Mouse (Mus musculus): ENCODE measurements around the gene Naaa.
A peak's percentile ranks its signal among the peaks of the same experiment; 100 is the strongest.

Naaa gene

DNA sequence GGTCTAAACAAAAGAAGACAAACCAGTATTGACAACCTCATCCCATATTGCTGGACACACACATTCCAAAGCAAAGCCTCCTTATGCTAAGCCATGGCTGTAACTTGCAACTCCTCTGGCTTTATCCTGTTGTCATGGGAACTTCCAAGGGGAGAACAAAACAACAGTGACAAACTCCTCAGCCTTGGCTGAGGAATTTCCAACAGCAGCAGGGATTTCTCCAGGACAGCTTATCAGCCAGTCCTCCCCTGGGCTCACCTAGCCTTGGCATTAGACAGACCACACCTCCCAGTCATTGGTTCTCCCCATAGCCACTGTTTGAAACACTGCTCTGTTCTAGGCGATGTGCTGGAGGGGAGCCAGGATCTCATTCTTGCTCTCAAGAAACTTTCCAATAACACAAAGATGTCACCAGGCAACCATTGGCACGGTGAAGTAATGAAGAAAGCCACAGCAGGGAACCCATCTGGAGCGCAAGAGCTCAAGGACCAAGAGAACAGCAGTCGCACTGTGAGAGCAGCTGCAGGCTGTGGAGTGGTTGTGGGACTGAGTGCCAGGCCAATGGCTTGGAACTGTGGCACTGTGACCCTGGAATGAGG lies 14.1 kb downstream of the Naaa start:
- no peak for DNase-seq (ENCODE audit: low read depth)

DNA sequence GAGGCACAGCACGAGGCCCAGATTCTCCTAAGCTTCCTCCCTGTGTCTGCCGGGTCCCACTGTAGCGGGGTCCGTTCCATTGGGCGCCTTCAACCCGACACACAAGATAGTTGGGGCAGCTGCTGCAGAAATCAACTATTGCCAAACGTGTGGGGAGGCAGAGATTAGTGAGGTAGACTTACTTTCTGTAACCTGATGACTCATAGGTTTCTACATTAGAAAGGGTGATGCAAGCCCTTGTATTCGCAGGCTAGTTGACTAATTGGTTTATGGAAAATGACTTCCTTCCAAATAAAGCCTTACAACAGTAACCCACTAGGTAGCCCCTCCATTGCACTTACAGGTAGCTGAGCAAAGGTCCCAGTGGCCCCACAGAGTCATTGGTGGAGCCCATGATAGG lies 15.3 kb downstream of the Naaa start:
- no peak for DNase-seq (ENCODE audit: low read depth)

DNA sequence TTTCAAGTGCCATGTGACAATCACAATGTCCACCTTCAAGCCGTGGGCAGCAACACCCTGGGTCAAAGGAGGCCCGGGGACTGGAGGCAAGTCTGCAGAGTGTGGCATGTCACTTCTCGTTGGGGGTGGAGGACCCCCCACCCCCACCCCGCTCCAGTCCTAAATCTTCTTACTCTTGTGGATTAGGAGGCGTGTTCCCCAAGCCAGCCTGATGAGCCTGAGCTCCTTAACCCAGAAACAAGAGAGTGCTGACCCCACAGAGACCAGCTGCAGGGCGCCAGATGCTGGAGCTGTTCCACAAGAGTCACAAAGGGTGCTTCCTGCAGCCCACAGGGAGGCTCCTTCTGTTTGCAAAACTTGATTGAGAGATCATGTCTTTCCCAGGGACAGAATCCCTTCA lies 21.8 kb downstream of the Naaa start, which contains the start of gene Ppef2:
Gene Ppef2 (minus strand): TSS at position 61 of the 400 bp plus-strand sequence.
- no peak for DNase-seq (ENCODE audit: low read depth)

DNA sequence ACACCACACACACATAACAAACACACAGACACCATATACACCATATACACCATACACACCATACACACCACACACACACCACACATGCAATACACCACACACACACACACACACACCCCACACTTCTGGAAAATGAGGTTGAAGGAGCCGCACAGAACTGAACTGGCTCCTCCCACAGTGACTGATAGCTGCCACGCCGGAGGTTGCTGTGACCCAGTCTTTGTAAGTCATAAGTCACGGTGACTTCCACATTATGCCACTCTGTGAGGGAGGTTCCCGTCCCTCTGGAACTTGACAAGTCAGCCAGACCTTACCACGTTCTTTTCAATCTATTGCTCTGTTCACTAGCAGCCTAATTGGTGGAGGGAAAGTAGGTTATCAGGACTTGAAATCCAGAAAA lies 23.5 kb downstream of the Naaa start:
- no peak for DNase-seq (ENCODE audit: low read depth)

DNA sequence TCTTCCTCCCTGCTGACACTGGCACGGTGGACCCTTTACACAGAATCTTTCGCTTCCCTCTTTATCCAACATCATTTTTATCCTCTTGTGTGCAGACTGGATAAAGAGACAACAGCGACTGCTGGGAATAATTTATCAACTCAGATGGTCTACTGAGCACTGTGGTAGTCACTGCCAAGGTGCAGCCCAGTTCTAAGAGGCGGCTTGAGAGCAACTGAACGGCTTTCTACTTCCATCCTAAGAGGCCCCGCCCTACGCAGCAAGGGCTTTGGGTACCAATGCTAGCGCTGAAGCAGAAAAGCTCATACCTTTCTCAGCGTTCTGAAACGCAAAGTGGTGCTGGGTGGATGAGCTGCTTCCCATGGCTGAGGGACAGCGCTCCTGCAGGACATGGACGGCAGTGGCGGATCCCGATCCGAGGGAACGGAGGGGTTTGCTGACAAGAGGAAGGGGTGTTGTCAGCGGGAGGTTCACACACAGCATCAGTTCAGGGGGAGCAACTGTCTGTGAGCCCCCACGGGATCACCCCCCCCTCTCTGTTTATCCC lies 25.1 kb downstream of the Naaa start:
- DNase-seq (ENCODE audit: low read depth) = no peak

DNA sequence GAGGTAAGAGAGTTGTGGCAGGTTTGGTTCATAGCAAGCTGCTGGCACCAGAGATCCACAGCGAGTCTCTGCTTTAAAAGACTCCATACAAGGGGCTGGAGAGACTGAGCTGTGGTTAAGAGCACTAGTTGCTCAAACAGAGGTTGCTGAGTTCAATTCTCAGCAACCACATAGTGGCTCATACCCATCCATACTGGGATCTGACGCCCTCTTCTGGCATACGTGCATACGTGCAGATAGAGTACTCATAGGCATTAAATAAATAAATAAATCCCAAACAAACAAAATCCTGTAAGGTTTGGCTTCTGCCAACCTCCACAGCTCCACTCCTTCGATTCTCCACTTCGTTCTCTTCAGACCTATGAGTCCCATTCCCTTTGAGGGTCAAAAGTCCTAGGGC lies 25.9 kb downstream of the Naaa start:
- peak; percentile 21 for DNase-seq (ENCODE audit: low read depth)

DNA sequence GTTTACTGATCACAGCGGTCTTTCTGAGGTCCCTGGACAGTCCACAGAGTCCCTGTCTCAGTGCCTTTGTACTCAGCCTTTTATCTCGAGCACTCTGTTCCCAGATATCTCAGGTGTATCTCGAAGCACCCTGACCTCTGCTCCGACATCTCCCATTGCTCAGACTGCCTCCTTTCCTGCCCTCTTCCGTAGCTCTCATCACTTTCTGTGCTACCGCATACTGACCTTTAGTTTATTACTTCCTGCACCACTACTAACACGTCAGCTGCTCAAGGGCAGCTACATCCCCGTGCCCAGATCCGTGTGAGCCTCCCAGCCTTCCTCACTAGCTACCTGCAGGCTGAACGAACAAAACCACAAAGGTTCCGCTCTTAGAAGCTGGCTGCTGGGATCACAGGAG lies 29.4 kb downstream of the Naaa start:
- no peak for DNase-seq (ENCODE audit: low read depth)

DNA sequence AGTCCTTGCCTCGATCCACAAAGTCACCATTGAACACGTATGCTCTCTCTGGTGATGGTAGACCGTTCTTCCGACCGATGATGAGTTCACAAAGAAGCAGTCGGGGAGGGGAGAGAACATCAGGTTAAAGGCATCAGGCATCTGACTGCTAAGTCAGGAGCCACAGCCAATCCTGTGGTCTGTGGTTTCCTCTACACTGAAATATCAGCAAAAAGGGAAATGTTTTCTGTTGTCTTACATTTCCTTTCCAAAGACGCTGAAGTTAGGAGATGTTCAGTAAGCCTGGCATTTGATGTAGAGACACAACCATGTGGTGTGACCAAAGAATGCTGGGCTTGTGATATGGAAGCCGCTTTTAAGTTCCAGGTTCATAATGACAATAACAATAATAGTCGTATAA lies 32.5 kb downstream of the Naaa start:
- peak; percentile 80 for DNase-seq (ENCODE audit: low read depth)

DNA sequence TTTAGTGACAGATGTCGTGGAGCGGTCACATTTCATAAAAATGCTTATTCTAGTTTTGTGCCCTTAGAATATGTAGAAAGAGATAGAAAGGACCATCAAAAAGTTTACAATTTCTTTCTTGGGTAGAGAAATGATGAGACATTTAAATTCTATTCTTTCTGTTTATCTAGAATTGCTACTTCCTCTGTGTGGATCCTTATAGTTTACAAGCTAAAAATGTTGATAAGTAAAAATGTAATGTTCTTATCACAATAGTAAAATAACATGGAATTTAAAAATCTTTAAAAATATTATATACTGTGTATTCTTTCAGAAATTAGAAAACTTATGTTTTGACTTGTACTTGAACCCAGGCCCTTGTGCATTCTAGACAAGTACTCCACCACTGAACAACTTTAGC lies 33.1 kb downstream of the Naaa start:
- no peak for DNase-seq (ENCODE audit: low read depth)

DNA sequence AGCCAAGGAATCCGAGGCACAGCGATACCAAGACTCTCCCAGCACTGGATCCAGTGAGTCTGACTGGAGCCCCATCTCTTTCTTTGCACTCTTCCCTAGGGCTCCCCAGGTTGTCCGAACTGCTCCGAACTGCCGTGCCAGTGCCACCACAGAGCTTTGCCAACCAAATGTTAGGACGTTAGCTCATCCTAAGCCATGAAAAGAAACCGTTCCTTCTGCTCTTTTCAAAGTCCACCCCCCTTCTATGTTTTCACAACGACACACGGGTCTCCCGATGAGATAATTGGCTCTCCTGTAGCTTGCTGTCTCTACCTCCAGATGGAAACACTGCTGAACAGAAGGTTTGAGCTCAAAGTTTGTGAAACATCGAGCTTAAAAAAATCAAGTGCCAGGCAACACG lies 37.2 kb downstream of the Naaa start:
- no peak for DNase-seq (ENCODE audit: low read depth)

DNA sequence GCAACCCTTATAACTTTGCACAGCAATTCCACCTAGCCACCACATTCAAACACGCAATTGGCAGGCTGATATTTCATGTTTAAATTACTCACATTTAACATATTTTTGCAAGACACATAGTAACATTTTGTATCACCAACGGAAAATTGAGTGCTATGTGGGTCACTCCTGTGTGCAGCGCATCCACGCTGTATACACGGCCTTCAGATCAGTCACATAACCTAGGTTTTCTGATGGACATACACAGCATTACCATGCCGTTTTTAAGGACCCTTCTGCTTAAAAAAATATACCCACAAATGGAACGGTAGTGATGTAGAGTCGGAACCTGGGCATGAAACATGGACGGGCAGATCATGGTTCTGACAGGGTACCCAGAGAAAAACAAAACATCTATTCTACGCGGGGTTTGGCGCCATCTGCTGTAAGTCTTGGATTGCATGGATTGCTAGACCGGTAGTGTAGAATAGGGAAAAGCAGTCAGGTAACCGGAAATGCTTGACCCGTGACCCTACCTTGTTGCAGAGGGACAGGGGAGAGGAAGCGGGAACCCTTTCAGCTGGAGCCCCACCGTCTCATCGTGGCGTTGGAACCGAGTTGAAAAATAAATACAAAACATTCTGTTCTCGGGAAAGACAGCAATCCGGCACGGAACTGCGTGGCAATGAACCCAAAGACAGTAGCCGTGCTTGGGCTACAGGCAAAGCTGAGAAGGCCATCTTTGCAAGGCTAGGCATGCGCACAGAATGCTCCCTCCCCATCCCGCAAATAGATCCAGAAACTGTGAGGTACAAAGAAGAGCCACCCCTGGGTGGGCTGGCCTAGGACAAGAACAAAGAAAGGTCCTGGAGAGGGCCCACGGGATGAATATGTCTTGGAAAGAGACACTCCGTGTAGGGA lies 38.4 kb downstream of the Naaa start:
- peak; percentile 67 for DNase-seq (ENCODE audit: low read depth)

DNA sequence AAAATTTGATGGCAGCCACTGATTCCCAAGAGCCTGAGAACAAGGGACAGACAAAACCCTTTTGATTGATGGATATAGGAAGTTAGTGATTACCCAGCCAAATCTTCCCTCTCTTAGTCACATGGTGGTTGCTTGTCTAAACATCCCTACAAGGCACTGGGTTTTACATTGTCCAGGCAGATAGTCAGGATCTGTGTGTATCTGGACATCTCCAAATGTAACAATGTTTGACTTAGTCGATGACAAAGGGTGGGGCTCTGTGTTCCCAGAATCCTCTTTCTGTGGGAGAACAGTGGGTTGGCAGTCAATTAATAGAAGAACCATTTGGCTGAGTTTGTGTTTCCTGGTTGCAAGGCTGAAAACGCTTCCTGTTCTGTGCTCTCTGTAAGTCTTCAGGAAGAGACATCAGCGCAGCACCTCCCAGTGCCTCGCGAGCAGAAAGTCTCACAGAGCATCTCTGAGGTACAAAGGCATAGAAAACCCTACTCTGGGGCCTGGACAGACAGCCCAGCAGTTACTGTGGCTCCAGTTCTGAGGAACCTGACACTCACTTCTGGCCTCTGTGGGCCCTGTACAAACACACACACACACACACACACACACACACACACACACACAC lies 42.9 kb downstream of the Naaa start:
- DNase-seq (ENCODE audit: low read depth) = peak; percentile 67

DNA sequence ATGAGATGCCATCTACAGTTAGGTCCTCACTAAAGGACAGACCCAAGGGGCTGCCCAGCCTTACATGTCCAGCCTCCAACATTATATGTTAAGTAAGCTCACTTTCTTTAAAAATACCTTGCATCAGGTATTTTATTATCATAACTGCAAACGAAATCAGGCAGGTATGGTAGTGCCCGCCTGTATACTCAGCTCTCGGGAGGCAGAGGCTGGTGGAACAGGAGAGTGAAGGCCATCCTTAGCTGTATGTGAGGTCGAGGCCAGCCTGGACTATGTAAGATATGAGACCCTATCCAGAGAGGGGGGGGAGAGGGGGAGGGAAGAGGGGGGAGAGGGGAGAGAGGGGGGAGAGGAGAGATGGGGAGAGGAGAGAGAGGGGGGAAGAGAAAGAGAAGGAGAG lies 44.6 kb downstream of the Naaa start:
- DNase-seq (ENCODE audit: low read depth) = no peak

DNA sequence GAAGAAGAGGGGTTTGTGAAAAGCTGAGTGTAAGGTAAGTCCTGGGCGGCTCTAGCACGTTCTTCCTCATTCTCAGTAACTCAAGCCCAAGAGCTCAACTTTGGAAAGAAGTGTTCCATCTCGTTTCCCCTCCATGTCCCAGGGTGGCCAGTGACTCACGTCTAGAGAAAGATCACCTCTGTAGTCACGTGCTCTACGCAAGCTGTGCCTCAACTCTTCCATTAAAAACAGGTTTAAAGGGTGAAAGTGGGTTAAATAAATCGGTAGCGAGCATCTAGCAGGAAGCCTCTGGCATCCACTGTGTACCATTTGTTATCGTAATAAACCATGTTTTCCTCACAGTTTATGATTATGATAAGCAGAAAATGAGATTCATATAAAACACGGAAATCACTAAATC lies 46.1 kb downstream of the Naaa start:
- DNase-seq (ENCODE audit: low read depth) = no peak

DNA sequence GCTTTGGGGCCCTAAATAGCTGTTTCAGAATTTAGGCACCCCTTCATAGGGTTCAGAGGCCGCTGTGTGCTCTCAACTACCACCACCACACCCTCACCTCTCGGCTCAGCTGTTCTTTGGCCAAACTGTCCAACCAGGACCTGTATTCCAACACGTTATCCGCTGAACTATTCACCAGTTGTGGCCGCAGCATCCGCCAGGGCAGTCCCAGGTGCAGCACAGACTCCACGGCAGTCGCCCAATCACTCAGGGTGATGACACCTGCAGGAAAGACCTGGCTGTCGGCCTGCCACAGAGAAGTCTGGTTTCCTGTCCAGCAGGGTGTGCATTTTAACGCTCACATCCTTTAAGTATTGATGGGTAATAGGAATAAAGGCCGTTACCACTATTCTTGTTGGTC lies 47.7 kb downstream of the Naaa start:
- DNase-seq (ENCODE audit: low read depth) = no peak

DNA sequence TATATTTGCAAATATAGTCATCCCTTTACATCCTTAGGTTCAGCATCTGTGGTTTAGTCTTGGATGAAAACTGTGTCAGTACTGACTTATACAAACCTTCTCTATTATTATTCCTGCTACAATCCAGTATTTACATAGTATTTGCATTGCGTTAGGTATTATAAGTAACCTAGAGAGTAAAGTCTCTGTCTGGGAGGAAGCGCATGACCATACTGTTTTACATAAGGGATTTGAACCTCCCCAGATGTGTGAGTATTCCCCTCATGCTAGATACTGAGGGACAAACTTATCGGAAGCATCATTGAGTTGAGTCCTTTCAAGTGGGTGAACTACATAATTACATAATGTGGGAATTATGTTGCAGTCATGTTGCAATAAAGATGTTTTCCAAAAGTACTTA lies 48.5 kb downstream of the Naaa start:
- no peak for DNase-seq (ENCODE audit: low read depth)

DNA sequence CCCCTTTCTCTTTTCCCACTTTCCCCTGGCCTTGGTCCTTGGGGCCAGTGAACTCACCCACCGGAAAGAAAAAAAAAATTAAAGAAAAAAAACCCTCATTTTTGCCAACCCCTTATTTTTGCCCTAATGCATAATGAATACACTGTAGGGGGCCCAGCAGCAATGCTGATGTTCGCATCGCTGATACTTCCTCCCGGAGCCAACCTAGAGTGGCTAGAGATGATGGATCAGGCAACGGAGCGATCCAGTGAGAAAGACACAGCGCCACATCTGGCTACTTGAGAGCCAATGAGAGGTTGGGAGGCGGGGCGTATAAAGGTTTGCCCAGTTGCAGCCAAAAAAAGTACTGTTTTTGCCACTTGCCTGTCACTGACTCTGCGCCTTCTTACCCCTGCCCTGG lies 49.2 kb downstream of the Naaa start:
- DNase-seq (ENCODE audit: low read depth) = no peak

DNA sequence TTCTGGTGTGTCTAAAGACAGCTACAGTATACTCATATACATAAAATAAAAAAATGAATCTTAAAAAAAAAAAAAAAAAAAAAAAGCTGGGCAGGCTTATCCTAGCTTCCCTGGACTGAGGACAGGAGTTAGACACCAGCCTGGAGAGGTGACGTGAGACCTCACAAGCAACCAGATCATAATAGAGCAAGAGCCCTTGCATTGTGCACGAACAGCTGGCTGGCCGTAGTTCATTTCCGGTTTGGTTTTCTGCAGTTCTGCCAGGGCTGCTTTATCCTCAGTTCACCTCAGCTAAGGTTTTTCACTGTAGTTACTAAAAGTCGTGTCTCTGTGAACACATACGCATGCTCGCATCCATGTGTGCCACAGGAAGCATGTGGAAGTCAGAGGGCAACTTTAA lies 50.2 kb downstream of the Naaa start:
- no peak for DNase-seq (ENCODE audit: low read depth)

DNA sequence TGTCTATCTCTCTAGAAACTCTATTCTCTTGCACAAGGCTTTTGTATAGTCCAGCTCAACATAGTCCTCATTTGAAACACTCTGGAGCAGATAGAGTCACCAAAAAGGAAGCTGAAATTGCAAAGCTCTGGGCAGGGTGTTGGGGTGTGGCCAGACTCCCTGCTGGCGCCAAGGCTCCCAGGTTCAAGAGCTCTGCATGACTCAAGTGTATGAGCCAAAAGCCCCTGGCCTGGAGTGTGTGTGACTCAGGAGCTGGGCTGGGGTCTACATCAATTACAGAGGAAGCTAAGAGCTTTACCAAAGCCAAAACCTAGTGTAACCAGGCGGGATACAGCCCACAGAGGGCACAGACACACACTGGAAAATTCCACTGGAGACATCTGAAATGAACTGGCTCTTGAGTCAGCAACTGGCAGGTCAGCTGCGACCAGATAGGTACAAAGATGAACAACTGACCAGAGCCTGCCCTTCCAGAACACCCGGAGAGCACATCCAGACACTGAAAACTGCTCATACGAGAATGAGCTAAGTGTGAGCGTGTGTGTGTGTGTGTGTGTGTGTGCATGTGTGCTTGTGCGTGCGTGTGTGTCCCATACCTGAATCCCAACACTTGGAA lies 57.6 kb downstream of the Naaa start:
- no peak for DNase-seq (ENCODE audit: low read depth)

DNA sequence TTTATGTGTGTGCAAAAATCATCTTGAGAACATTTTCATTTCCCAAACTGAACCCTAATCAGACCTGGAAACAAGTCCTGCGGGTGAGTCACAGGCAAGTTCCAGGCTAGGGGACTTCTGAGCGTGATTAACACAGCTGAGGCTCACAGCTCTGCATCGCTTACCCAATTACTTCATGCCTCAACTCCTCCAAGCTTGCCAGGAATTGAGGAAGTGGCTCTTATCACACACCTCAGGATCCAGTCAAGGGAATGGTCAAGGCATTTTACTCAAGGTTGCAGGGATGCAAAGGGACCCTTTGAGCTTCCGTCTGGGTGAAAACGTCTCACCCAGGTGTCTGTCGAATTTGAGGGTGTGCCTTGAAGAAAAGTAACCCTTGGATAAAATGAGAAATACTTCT lies 58.1 kb downstream of the Naaa start:
- DNase-seq (ENCODE audit: low read depth) = no peak

DNA sequence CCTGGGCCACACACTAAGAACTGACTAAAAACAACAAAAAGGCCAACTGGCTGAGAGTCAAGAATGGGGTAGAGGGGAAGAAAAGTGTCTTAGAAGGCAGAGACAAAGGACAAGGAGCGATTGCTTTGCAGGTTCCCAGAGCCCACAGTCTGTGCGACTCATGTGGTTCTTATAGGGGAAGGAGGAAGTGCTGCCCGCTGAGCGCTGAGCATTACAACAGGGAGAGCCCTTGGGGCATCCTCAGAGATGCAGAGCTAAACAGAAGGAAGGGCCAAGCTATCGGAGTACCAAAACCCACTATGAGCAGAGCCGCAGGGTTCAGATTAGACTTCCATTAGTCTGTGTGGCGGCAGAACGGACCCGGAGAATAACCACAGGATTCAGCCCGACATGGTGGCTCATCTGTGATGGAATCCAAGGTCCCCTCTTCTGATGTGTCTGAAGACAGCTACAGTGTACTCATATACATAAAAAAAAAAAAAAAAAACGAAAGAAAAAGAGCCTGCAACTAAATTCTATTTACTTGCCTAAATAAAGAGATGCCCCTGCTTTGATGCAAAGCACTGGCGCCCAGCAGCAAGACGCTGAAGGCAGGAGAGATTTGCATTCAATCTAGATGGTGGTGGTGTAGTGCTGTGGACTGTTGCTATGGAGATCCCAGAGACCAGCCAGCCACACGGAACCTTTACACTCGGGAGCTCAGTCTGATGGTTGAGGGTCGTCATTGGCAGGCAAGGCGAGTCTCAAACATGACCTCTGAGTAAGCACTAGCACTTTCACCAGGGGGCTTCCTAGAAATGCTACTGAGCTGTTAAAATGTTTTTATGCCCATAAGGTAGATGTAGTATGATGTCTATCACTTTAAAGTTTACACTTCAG lies 58.8 kb downstream of the Naaa start:
- DNase-seq (ENCODE audit: low read depth) = no peak

DNA sequence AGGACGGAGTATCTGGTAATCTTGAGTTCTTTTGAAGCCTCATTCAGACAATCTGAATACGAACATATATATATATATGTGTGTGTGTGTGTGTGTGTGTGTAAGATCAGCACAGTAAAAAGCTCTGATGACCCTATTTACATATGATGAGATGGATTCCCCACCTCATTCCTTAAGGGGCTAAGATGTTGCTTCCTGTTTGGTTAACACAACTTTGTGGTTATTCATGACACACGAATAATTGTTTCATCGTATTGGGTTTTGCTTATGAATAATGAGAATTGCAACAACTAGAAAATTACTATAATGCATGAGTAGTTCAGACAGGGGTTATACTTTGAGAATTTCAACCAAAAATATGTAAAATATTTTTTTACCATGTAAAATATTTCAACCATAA lies 62.7 kb downstream of the Naaa start, which contains the start of gene U90926:
Gene U90926 (minus strand): TSS at position 101 of the 400 bp plus-strand sequence.
- no peak for DNase-seq (ENCODE audit: low read depth)

Measured in naive thymus-derived CD4-positive, alpha-beta T cell, adult 2 months (primary cell).